Mouse (Mus musculus): Measurements from ENCODE around the gene Gm15319. TPM values are rescaled to one million over a fixed set of nuclear protein-coding genes. Genes with fewer than 3 reads are reported as not detected.
A peak's percentile ranks its signal among the peaks of the same experiment; 100 is the strongest.
"Not testable (repeated sequence)": the region's sequence is repeated elsewhere in the genome, so short reads cannot be mapped to it uniquely, and the experiment has no call there.

Gene Gm15319
- not detected in 2 replicates for total RNA-seq (2015; ENCODE audit: low replicate concordance)
- total RNA-seq (2017; ENCODE audit: low replicate concordance): not detected in 2 replicates

DNA sequence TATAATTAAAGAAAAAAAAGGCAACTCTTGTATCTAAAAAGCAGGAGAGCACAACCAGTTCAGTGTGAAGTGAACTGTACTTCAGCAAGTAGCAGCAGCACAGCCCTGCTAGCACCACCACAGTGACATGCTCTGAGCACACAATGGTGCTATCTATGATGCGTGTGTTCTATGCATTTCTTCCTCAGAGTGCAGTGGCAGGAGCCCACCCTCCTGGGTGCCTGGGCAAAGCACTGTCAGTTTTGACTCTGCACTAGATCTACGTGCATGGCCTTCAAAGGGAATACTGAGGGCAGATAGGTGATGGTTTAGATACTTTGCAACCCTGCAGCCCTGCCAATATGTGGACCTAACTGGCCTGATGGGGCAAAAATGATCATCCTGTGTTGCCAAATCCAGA, at the start of gene Gm15319:
TSS of gene Gm15319 (minus strand) at position 101 of the 400 bp plus-strand sequence.
- not testable (repeated sequence) for ATAC-seq (replicated peaks; ENCODE audit: low FRiP score, poor library complexity, severe bottlenecking)

DNA sequence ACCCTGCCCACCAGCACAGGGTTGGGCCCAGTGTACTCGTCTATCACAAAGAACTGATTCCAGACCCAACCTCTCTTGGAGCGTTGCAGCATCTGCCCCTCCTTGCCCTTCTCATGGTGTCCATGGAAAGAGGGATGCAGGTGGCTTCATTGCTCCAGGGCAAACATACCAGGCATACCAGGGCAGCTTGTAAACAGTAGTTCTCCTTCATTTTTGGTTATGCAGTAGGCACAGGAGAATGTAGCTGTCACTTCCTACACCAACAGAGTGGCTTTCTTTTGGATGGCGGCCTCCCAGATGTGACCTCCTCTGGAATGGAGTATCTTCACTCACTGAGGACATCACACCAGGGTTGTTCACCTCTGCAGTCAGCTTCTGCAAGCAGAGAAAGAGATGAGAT, 47.3 kb upstream of the Gm15319 start:
- ATAC-seq (replicated peaks; ENCODE audit: low FRiP score, poor library complexity, severe bottlenecking): not testable (repeated sequence)

DNA sequence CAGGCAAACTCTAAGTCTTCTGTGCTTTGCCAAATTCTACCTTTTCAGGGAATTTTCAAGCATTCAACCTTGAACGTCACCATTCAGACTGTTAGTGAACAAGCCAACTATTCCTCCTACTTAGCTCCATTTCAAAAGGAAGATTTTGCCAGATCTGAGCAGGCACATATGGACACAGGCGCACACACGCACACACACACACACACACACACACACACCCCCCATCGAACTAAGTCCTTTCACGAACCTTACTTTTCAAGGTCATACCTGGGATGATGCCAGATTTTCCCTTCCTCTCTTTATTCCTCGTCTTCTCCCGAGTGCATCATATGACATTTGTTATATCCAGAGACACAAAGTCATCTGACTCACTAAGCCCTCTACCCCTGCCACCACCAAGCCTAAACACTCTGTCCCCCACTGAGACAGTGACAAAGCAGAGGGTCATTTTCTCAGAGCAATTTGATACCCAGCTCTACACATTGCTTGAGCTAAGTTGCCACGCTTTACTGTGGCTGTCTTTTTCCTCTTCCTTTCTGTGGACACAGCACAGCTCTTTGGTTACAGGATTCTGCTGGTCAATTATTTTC, 45.5 kb upstream of the Gm15319 start:
- not testable (repeated sequence) for ATAC-seq (replicated peaks; ENCODE audit: low FRiP score, poor library complexity, severe bottlenecking)

DNA sequence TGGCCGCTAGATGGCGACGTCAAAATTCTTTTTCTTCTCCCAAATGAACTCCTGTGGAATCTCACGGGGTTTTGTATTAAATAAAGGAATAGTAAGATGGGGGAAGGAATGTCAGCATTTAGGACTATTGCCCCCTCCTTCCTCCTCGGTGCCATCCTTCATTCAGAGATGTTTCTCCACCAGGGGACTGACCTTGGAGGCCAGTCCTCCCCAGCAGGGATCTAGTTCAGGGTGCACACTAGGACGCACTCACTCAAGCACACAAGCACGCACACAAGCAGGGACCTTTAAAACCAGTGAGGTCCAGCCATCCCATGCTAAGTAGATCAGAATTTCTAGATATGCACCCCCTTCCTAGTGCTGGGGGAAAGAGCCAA, 26.3 kb upstream of the Gm15319 start:
- not testable (repeated sequence) for ATAC-seq (replicated peaks; ENCODE audit: low FRiP score, poor library complexity, severe bottlenecking)

DNA sequence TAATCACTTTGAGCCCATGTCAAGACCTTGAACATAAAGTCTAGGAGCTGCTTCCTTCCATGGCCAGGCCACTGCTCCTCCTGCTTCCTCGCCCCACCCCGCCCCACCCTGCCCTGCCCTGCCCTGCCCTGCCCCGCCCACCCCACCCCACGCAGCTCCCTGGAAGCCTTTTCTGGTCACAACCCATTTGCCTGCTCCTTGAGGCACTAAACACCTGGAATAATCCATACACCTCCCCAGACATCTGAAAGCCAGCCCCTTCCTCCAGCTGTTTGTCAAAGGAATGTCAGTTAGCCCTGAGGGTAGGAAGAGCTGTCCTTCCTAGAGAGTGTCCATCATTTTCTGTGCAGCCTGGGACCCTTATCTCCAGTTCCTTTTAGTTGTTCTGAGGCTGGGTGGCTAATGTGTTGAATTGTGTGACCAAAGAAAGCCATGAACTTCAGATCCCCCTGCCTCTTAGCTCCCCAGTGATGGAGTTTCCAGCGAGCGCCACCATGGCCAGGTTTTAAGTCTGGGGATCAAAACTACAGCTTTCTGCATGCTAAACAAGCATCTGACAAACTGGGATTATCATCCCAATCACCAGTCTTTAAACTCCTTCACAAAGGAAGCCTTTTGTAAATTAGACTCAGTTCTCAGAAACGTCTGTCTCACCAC, 25.8 kb upstream of the Gm15319 start:
- ATAC-seq (replicated peaks; ENCODE audit: low FRiP score, poor library complexity, severe bottlenecking): not testable (repeated sequence)

DNA sequence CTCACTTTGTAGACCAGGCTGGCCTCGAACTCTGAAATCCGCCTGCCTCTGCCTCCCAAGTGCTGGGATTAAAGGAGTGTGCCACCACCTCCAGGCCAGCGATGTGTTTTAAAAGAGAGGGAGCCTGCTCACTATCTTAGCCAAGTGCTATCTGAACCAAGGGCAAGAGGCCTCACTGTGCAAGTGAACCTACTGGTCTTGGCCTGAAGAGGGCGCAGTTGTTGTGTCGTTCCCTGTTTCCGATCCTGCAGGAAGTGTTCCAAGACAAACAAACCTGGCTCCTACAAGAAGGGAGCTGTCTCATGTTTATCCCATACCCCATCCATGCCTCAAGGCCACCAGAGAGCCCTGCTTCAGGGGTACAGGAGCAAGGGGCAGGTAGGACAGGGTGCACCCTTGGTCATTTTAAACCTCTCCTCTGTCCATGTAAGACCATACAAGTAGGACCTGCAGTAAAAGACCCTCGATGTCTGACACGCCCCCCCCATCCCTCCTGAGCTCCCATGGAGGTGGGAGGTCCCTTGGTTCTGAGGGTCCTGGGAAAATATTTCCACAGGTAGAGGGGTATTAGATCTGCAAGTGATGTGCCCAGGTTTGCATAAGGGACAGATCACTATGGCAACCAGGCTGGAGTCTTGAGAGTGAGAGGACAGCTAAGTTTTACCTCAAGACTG, 24.2 kb upstream of the Gm15319 start:
- ATAC-seq (replicated peaks; ENCODE audit: low FRiP score, poor library complexity, severe bottlenecking): not testable (repeated sequence)

DNA sequence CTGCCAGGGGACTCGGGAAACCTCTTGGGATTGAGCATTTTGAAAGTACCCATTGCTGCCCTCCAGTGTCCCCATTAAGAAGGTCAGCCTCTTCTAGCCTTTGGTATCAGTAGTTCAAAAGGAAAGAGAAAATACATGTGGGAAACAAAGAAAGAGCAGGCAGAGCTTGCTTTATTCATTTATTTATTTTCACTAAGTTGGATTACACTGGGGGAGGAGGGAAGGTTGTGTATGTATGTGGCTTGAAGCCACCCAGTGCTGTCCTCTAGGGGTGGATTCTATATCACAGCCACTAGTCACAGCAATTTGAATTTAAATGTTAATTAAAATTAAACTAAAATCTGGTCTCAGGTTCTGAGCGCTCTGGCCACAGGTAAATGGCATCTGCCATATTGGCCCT, 22.0 kb upstream of the Gm15319 start:
- ATAC-seq (replicated peaks; ENCODE audit: low FRiP score, poor library complexity, severe bottlenecking): not testable (repeated sequence)

DNA sequence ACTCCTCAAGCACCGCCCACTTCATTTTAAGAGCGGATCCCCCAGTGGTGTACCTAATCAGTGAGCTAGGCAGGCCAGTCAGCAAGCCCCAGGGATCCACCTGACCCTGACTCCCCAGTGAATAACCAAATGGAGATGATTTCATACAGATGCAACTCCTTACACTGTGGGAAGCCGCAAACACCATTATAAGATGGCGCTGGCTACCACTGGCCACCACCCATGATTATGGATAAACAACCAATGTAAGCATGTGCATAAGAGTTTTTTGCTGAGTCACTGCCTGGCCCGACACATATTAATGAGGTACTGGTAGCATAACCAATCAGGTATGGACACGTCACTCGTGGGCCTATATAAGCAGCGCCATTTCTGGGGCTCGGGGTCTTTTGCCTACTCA, 21.1 kb upstream of the Gm15319 start:
- not testable (repeated sequence) for ATAC-seq (replicated peaks; ENCODE audit: low FRiP score, poor library complexity, severe bottlenecking)

DNA sequence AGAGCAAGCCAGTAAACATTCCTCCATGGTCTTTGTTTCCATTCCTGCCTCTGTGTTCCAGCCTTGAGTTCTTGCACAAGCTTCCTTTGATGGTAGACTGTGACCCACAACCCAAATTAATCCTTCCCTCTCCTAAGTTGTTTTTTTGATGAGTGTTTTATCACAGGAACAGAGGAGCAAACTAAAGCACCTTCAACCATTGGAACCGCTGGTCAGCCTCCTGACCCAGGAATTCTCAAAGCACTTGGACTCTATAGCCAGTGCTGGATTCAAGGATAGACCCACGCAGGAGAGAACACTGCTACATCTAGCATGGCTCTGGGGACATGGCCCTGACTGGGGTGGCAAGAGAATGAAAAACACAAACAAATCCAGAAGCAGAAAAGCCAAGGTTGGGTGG, 19.1 kb upstream of the Gm15319 start:
- not testable (repeated sequence) for ATAC-seq (replicated peaks; ENCODE audit: low FRiP score, poor library complexity, severe bottlenecking)

DNA sequence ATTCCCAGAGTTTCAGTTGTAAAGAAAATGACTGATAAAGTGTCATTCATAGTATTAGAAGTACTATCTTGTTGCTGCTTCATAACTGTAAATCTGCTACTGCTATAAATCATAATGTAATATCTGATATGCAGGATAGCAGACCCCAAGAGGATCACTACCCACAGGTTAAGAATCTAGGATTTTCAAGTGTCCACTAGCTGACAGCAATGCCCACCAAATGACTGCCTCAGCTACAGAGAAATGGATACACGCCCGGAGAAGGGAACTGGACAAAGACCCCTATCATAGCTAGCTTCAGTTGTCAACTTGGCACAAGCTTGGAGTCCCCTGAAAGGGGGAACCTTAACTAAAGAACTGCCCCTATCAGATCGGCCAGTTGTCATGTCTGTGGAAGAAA, 18.6 kb upstream of the Gm15319 start:
- ATAC-seq (replicated peaks; ENCODE audit: low FRiP score, poor library complexity, severe bottlenecking): not testable (repeated sequence)

DNA sequence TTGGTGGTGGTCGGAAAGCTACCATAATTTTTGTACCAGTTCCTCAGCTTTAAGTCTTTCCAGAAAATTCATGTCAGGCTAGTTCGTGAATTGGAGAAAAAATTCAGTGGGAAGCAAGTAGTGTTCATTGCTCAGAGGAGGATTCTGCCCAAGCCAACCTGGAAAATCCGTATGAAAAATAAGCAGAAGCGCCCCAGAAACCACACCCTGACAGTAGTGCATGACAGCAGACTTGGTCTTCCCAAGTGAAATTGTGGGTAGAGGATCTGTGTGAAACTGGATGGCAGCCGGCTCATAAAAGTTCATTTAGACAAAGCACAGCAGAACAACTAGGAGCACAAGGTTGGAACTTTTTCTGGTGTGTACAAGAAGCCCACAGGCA, 18.2 kb upstream of the Gm15319 start:
- ATAC-seq (replicated peaks; ENCODE audit: low FRiP score, poor library complexity, severe bottlenecking): not testable (repeated sequence)

DNA sequence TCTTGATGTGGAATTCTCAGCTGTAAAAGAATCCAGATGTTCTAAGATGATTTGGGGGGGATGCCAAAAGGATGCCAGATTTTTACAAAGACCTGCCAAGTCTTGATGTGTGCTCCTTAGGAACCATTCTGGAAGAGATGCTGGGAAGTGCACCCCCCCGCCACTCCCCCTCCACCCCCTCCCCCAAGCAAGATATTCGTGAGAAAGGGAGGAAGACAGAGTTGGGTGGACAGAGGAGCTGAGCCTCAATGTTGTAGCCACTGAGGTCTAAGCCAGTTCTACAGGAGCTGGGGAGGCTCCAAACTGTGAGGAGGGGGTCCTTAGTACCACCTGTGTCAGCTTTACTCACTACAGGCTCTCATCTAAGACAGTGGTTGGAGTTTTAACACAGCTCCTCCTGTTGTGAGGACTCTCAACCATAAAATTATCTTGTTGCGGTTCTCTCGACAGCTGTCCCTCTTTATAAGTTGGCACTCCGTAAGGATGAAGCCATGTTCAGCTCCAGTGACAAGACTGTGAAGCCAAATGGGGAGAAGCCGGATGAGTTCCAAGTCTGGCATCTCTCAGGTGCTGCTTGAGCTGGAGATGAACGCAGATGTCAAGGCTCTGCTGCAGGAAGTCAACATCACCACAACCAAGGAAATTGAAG, 17.7 kb upstream of the Gm15319 start:
- 0 out of 2 replicates have a peak, but pooled peaks have one; percentile 35 for ATAC-seq (replicated peaks; ENCODE audit: low FRiP score, poor library complexity, severe bottlenecking)

DNA sequence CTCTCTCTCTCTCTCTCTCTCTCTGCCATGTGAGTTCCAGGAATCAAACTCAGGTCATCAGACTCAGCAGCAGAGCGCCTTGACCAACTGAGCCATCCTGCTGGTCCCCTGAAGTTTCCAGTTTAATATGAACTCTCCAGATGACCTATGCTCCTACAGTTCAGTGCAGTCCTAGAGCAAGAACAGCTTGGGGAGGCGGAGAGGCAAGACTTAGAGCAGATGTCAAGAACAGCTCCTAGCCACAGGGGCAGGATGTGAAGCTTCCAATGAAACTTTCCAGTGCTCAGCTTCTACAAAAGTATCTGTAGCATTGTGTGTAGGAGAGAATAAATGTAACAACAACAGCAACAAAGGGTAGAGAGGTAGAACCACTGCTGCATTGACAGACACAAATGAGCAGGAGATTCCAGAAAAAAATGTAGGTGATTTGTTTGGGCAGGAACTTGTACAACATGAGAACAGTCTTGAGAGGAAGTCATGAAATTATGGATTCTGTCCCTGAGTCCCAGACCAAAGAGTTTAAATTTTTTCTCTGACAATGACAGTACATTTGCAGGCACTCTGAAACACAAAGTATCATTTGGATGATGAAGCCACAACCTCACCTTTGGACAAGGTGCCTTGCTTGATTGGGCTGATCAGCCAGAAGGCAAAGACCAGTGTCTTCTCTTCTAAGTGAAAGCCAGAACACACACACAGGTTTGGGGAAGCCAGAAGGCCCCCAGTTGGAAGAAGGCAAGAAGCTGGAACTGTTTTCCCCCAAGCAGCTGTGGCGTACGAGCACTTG, 16.8 kb upstream of the Gm15319 start:
- ATAC-seq (replicated peaks; ENCODE audit: low FRiP score, poor library complexity, severe bottlenecking): not testable (repeated sequence)

DNA sequence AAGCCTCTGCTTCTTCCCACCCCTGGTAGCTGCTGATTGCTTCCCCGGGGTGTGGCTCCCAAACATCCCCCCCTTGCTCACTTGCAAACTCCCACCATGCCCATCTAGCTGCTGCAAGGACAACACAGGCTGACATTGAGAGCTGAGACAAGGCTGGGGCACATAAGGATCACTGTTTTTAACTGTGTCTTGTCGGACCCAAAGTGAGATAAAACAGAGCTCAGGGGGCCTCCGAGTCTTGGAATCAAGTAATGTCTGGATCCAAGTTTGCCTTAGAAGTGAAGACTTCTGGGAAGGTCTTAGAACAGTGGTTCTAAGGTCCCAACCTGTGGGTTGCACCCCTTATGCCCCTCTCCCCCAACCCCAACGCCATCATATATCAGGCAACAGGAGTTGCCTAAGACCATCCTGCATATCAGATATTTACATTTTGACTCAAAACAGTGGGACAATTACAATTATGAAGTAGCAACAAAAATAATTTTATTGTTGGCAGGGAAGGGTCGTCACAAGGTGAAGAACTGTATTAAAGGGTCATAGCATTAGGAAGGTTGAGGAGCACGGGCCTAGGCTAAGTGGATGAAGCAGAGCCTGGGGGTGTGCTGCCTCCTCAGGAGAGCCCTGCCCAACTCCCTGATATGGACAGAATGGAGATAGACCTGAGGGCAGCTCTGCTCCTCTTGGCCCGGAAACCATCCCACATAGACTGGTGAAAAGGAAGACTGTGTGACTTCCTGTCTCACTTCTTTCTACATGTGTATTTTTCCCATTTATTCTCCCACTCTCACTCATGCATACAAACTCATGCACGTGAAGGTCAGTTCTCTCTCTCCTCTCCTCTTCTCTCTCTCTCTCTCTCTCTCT, 16.0 kb upstream of the Gm15319 start:
- peak; percentile 55; the same call in 1 of the 2 replicates for ATAC-seq (replicated peaks; ENCODE audit: low FRiP score, poor library complexity, severe bottlenecking)

DNA sequence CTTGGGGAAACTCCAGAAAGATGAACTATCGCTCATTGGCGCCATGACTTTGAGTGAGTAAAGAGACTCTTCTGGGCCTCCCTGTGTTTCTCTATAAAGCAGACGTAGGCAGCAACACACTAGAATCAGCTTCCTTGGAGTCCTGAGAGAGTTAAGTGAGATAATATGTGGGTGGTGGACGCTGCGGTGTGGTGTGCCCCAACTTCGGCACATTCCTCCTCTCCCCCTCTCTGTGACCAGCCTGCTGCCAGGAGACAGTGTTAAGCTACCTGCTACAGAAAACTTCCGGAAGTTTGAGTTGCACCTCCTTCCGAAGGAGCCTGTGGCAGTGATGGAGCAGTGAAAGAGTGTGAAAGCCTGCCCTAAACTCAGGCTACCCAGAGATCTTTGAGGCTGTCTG, 15.3 kb upstream of the Gm15319 start:
- not testable (repeated sequence) for ATAC-seq (replicated peaks; ENCODE audit: low FRiP score, poor library complexity, severe bottlenecking)

DNA sequence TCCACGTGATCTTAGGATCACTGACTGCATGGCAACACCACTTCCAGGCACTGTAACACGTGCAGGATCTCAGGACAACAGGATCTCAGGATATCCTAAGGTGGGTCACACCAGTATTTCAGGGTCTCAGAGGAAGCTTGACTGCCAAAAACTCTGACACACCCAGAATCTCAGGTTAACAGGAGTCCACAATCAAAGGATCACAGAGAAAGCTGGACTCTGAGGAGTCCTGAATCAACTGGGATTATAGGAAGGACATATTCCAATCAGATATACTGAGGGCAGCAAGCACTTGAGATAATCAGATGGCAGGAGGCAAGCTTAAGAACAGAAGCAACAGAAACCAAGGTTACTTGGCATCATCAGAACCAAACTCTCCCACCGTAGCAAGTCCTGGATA, 12.7 kb upstream of the Gm15319 start:
- not testable (repeated sequence) for ATAC-seq (replicated peaks; ENCODE audit: low FRiP score, poor library complexity, severe bottlenecking)

DNA sequence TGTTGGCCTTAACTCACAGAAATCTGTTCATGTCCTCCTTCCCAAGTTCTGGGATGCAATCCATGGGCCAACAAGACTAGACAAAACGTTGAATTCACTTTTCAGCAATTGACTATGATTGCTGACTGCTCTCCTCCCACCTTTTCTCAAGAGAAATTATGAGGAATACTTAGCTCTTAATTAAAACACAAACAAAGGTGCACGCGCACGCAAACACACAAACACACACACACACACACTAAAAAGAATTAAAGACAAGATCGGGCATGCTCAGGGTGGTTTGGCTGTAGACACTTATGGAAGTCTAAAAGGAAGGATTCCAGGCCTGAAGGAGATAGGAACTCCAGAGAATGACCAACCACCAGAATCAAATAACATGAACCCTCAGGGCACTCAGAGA, 6.6 kb downstream of the Gm15319 start:
- not testable (repeated sequence) for ATAC-seq (replicated peaks; ENCODE audit: low FRiP score, poor library complexity, severe bottlenecking)

DNA sequence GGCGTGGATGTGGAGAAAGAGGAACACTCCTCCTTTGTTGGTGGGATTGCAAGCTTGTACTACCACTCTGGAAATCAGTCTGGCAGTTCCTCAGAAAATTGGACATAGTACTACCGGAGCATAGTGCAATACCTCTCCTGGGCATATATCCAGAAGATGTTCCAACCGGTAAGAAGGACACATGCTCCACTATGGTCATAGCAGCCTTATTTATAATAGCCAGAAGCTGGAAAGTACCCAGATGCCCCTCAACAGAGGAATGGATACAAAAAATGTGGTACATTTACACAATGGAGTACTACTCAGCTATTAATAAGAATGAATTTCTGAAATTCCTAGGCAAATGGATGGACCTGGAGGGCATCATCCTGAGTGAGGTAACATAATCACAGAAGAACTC, 9.4 kb downstream of the Gm15319 start:
- ATAC-seq (replicated peaks; ENCODE audit: low FRiP score, poor library complexity, severe bottlenecking): not testable (repeated sequence)

DNA sequence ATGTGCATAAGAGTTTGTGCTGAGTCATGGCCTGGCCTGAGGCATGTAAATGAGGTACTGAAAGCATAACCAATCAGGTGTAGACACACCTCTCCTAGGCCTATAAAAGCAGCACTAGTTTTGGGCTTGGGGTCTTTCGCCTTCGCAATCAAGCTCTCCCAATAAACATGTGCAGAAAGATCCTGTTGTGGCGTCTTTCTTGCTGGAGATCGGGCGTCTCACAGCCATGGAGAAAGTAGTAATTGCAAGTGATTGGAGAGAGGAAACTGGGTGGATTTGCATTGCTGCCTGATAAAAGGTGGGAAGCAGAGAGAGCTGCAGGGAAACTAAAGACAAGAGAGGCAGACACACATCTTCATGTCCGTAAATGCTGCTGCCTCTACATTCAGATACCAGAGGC, 60.3 kb downstream of the Gm15319 start:
- not testable (repeated sequence) for ATAC-seq (replicated peaks; ENCODE audit: low FRiP score, poor library complexity, severe bottlenecking)
